Mouse (Mus musculus): Measurements from ENCODE around the gene Snrpa.

Snrpa gene

GRCm38 (mm10) chr7:27168371-27168770, 27.7 kb downstream of the Snrpa start:
- in situ Hi-C loops (cut with MboI, MseI) = no loop called here

- in situ Hi-C loops (cut with MboI, MseI) = no loop called here
These were observed 28.5 kb downstream of the Snrpa start for GRCm38 (mm10) chr7:27167475-27168094.

GRCm38 (mm10) chr7:27166614-27167474, 29.2 kb downstream of the Snrpa start, which contains the start of gene Egln2:
Egln2 (minus strand) TSS chr7:27166802.
- in situ Hi-C loops (cut with MboI, MseI) = no loop called here

- in situ Hi-C loops (cut with MboI, MseI) = no loop called here
These were observed 29.9 kb downstream of the Snrpa start for GRCm38 (mm10) chr7:27166229-27166613.

- in situ Hi-C loops (cut with MboI, MseI) = no loop called here
These were observed 30.4 kb downstream of the Snrpa start for GRCm38 (mm10) chr7:27165696-27166095.

- in situ Hi-C loops (cut with MboI, MseI) = no loop called here
These were observed 30.9 kb downstream of the Snrpa start for GRCm38 (mm10) chr7:27165007-27165655.

- in situ Hi-C loops (cut with MboI, MseI) = no loop called here
These were observed 31.7 kb downstream of the Snrpa start for GRCm38 (mm10) chr7:27164112-27164947.

GRCm38 (mm10) chr7:27163450-27163805, 32.6 kb downstream of the Snrpa start:
- in situ Hi-C loops (cut with MboI, MseI) = no loop called here

GRCm38 (mm10) chr7:27162780-27163449, 33.2 kb downstream of the Snrpa start:
- in situ Hi-C loops (cut with MboI, MseI) = no loop called here

- in situ Hi-C loops (cut with MboI, MseI) = no loop called here
These were observed 34.3 kb downstream of the Snrpa start for GRCm38 (mm10) chr7:27161744-27162143.

- in situ Hi-C loops (cut with MboI, MseI) = no loop called here
These were observed 35.1 kb downstream of the Snrpa start for GRCm38 (mm10) chr7:27160921-27161320.

GRCm38 (mm10) chr7:27159882-27160281, 36.2 kb downstream of the Snrpa start:
- in situ Hi-C loops (cut with MboI, MseI) = no loop called here

GRCm38 (mm10) chr7:27159256-27159655, 36.8 kb downstream of the Snrpa start:
- in situ Hi-C loops (cut with MboI, MseI) = no loop called here

GRCm38 (mm10) chr7:27158171-27158570, 37.9 kb downstream of the Snrpa start:
- in situ Hi-C loops (cut with MboI, MseI) = no loop called here

- in situ Hi-C loops (cut with MboI, MseI) = no loop called here
These were observed 40.1 kb downstream of the Snrpa start for GRCm38 (mm10) chr7:27156005-27156404.

GRCm38 (mm10) chr7:27153205-27153764, 42.8 kb downstream of the Snrpa start, which contains the start of gene Cyp2t4:
Cyp2t4 (plus strand) TSS chr7:27153714.
- in situ Hi-C loops (cut with MboI, MseI) = no loop called here
